Mouse (Mus musculus) frontal cortex, postnatal 36 days (tissue): ENCODE measurements around the gene Traf6.
A peak's percentile ranks its signal among the peaks of the same experiment; 100 is the strongest.
"Not testable (repeated sequence)": the region's sequence is repeated elsewhere in the genome, so short reads cannot be mapped to it uniquely, and the experiment has no call there.

Experiments used
- DNase-seq, 2 experiments: peaks; one replicate each; pipeline ENCODE4 v3.0.0; 2022; ENCODE audit warnings: low spot score in 2 of 2

Traf6 gene

GRCm38 (mm10) chr2:101693577-101694215 is 15.5 kb downstream of the Traf6 start:
- DNase-seq, result peak in 1 of 2 experiments; percentile 44

- DNase-seq, result no peak
Observed at GRCm38 (mm10) chr2:101695584-101695983, 17.4 kb downstream of the Traf6 start.

GRCm38 (mm10) chr2:101699284-101699683 is 21.1 kb downstream of the Traf6 start:
- DNase-seq, result no peak

- DNase-seq, result peak in 1 of 2 experiments; percentile 17
Observed at GRCm38 (mm10) chr2:101705941-101706485, 27.8 kb downstream of the Traf6 start.

GRCm38 (mm10) chr2:101711608-101712007 is 33.4 kb downstream of the Traf6 start:
- no peak for DNase-seq

GRCm38 (mm10) chr2:101715650-101716323 is 37.6 kb downstream of the Traf6 start:
- DNase-seq, result no peak

- DNase-seq, result no peak
Observed at GRCm38 (mm10) chr2:101717162-101717561, 38.9 kb downstream of the Traf6 start.

GRCm38 (mm10) chr2:101721835-101722234 is 43.6 kb downstream of the Traf6 start:
- no peak for DNase-seq

- DNase-seq, result peak in 1 of 2 experiments; percentile 9
Observed at GRCm38 (mm10) chr2:101722370-101723332, 44.4 kb downstream of the Traf6 start.

- DNase-seq, result no peak
Observed at GRCm38 (mm10) chr2:101723333-101723881, 45.2 kb downstream of the Traf6 start.

GRCm38 (mm10) chr2:101727787-101728186 is 49.6 kb downstream of the Traf6 start:
- no peak for DNase-seq

GRCm38 (mm10) chr2:101729472-101729871 is 51.2 kb downstream of the Traf6 start:
- DNase-seq, result no peak

- no peak for DNase-seq
Observed at GRCm38 (mm10) chr2:101730972-101731371, 52.7 kb downstream of the Traf6 start.

- no peak for DNase-seq
Observed at GRCm38 (mm10) chr2:101732777-101733210, 54.6 kb downstream of the Traf6 start.

- peak in 1 of 2 experiments; percentile 22 for DNase-seq
Observed at GRCm38 (mm10) chr2:101733564-101733963, 55.3 kb downstream of the Traf6 start.

- DNase-seq, result no peak
Observed at GRCm38 (mm10) chr2:101739914-101740313, 61.7 kb downstream of the Traf6 start.

- DNase-seq, result no peak
Observed at GRCm38 (mm10) chr2:101741653-101742052, 63.4 kb downstream of the Traf6 start.

GRCm38 (mm10) chr2:101742072-101742860 is 64.0 kb downstream of the Traf6 start:
- DNase-seq, result no peak

GRCm38 (mm10) chr2:101745656-101746055 is 67.4 kb downstream of the Traf6 start:
- not testable (repeated sequence) for DNase-seq

GRCm38 (mm10) chr2:101746537-101746936 is 68.3 kb downstream of the Traf6 start:
- DNase-seq, result no peak
